Mouse (Mus musculus): ENCODE measurements around the gene Mtap. TPM values are rescaled to one million over a fixed set of nuclear protein-coding genes. Genes with fewer than 3 reads are reported as not detected.

Mtap gene
- polyA plus RNA-seq, 1 experiment from 2014 or later: 60.5 TPM

DNA sequence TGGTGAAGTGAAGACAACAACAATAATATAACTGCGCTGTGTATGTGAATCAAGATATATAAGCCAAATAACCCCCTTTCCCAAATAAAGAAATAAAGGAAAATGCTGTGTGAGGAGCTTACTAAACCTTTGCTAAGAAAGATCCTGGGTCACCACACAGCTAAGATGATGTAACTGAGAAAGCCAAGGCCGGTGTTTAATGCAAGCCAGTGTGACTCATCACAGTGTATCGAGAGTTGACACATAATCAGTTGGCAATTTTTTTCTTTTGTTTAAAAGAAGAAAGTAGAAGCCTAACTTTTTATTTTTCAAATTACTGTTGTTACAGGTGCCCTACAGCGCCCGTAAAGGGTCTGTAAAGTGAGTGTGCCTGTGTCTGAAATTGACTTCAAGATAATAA is 43.2 kb downstream of the Mtap start:
- no peaks in the 10 kb centered on the region for H3K4me1 ChIP-seq (replicated peaks)
- peaks cover 15% of the 10 kb centered on the region; the same call in 1 of the 2 replicates for H3K36me3 ChIP-seq
- 95% methylated on average over 5 of the region's 5 CpGs for WGBS
- H3K27me3 ChIP-seq (replicated peaks): no peaks in the 10 kb centered on the region
- no peak for ATAC-seq
- no peaks in the 10 kb centered on the region for H3K9me3 ChIP-seq
- H3K9ac ChIP-seq: no peak overlapping the region
- H3K4me3 ChIP-seq (replicated peaks): no peak overlapping the region
- no peak overlapping the region for H3K4me2 ChIP-seq (replicated peaks)
- no peak overlapping the region for H3K27ac ChIP-seq

DNA sequence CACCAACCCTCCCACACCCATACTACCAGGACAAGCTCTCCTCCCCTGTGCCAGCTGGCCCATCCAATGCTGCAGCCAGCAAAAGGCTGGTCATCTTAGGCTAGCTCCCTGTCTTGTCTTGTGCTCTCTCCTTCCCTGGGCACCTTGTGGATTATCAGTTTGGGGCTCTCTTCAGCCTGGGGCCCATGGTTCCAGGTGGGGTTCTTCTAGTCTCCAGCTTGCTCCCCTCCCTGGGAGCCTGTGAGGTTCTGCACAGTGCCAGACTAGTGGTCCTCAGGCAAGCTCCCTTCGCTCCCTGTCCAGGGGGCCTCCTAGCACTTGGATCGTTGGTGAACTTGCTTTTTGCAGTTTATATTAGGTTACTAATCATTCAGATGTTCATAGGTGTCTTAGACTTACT is 44.7 kb downstream of the Mtap start:
- peaks cover 13% of the 10 kb centered on the region; the same call in 1 of the 2 replicates for H3K36me3 ChIP-seq
- H3K4me1 ChIP-seq (replicated peaks): no peaks in the 10 kb centered on the region
- no peaks in the 10 kb centered on the region for H3K27me3 ChIP-seq (replicated peaks)
- ATAC-seq: no peak
- no peak overlapping the region for H3K27ac ChIP-seq
- H3K9ac ChIP-seq: no peak overlapping the region
- no peaks in the 10 kb centered on the region for H3K9me3 ChIP-seq
- WGBS: 93% methylated on average over 2 of the region's 2 CpGs
- no peak overlapping the region for H3K4me2 ChIP-seq (replicated peaks)
- H3K4me3 ChIP-seq (replicated peaks): no peak overlapping the region

DNA sequence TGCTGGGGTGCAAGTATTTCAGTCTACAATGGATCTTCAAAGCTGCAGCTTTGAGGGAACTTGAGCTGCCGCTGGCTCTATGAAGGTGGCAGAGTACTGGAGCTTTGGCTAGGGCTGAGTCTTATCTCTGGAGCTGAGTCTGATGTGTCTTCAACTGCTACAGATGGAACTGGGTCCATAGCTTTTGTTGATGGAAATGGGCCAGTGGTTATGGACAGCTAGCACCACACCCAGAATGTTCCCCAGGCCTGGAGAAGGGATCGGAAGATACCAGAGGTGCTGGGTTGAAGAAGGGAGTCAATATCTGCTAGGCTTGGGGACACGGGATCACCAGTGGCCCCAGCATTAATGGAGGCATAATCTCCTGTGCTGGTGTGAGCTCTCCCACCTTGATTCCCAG is 45.6 kb downstream of the Mtap start:
- Histone ChIP-seq H3K27ac (no peak overlapping the region), H3K4me3 (replicated peaks) (no peak overlapping the region), H3K4me2 (replicated peaks) (no peak overlapping the region), H3K27me3 (replicated peaks) (no peaks in the 10 kb centered on the region), H3K9ac (no peak overlapping the region), H3K4me1 (replicated peaks) (no peaks in the 10 kb centered on the region), H3K9me3 (no peaks in the 10 kb centered on the region), H3K36me3 (peaks cover 10% of the 10 kb centered on the region; the same call in 1 of the 2 replicates)
- WGBS: 98% methylated on average over 3 of the region's 3 CpGs
- no peak for ATAC-seq

DNA sequence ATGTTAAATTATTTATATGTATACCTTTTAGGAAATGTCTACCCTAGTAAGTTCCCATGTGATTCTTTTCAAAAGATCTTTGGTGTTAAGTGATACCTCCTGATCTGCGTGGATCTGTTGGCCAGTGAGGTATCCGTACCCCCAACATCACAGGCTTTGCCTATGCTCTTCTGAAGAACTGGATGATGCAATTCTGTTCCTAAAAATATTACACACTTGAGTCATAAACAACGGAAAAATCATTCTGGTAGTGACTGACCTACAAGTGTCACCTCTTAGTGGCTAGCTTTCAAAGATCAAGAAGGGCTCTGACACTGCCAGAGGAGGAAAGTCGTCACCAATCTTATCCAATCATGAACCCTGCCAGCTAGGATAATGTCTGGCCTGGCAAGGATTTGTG is 58.6 kb downstream of the Mtap start:
- Histone ChIP-seq H3K9ac (no peak overlapping the region), H3K4me2 (replicated peaks) (no peak overlapping the region), H3K4me3 (replicated peaks) (no peak overlapping the region), H3K9me3 (no peaks in the 10 kb centered on the region), H3K27me3 (replicated peaks) (no peaks in the 10 kb centered on the region), H3K27ac (no peak overlapping the region), H3K4me1 (replicated peaks) (no peaks in the 10 kb centered on the region), H3K36me3 (no peaks in the 10 kb centered on the region)
- 82% methylated on average over 4 of the region's 4 CpGs for WGBS
- ATAC-seq: no peak

DNA sequence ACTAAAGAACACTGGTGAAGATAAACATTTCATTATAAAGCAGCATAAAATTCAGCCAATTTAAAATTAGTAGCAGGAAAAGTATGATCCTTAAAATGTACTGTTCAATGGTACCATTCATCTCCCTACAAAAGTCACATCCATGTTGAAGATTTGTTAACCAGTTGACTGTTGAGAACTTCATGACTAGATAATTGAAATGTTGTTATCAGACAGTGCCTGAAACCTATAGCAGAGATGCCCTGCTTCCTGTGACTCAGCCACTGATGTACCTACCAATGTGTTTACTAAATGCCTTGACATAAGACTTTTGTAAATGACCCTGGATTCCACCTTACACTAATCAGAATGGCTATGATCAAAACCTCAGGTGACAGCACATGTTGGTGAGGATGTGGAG is 60.2 kb downstream of the Mtap start:
- no peak overlapping the region for H3K27ac ChIP-seq
- no peak overlapping the region for H3K9ac ChIP-seq
- no peaks in the 10 kb centered on the region for H3K9me3 ChIP-seq
- ATAC-seq: no peak
- no peak overlapping the region for H3K4me3 ChIP-seq (replicated peaks)
- H3K36me3 ChIP-seq: no peaks in the 10 kb centered on the region
- H3K4me2 ChIP-seq (replicated peaks): no peak overlapping the region
- H3K4me1 ChIP-seq (replicated peaks): no peaks in the 10 kb centered on the region
- no peaks in the 10 kb centered on the region for H3K27me3 ChIP-seq (replicated peaks)

DNA sequence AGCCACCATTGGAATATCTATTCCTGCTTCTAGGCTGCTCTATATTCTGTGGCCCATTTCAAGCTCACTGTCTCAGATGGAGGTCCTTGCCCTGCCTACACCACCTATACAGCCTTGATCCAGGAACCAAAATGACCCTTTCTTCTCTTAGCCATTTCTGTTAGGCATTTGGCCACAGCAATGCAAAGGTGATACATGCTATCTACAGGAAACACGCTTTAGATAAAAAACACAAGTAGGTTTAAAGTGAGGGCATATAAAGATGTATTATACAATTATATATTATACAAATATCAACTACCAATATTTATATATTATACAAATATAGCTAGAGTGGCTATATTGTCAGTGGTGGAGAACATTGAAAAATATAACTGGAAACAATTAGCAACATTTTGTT is 63.9 kb downstream of the Mtap start:
- no peak overlapping the region for H3K9ac ChIP-seq
- no peak overlapping the region for H3K27ac ChIP-seq
- no peaks in the 10 kb centered on the region for H3K36me3 ChIP-seq
- H3K4me3 ChIP-seq (replicated peaks): no peak overlapping the region
- no peaks in the 10 kb centered on the region for H3K4me1 ChIP-seq (replicated peaks)
- no peak overlapping the region for H3K4me2 ChIP-seq (replicated peaks)
- no peaks in the 10 kb centered on the region for H3K27me3 ChIP-seq (replicated peaks)
- ATAC-seq: no peak
- whole genome bisulfite sequencing: 88% methylated on average over 1 of the region's 1 CpGs
- no peaks in the 10 kb centered on the region for H3K9me3 ChIP-seq

DNA sequence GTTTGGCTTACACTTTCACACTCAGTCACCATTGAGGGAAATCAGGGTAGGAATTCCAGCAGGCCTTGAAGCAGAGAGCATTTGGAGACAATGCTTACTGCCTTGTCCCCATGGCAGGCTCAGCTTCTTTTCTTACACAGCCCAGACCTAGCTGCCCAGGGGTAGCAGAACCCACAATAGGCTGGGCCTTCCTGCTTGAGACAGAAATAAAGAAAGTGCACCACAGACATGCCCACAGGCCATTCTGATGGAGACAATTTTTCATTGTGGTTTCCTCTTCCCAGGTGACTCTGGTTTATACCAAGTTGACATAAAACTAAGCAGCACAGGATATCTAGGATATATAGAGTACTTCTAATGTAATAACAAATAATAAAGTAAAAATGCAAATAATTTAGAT is 72.4 kb downstream of the Mtap start:
- Histone ChIP-seq H3K4me1 (replicated peaks) (no peaks in the 10 kb centered on the region), H3K27ac (no peak overlapping the region), H3K27me3 (replicated peaks) (no peaks in the 10 kb centered on the region), H3K4me3 (replicated peaks) (no peak overlapping the region), H3K9ac (no peak overlapping the region), H3K4me2 (replicated peaks) (no peak overlapping the region), H3K9me3 (no peaks in the 10 kb centered on the region), H3K36me3 (no peaks in the 10 kb centered on the region)
- ATAC-seq: no peak

DNA sequence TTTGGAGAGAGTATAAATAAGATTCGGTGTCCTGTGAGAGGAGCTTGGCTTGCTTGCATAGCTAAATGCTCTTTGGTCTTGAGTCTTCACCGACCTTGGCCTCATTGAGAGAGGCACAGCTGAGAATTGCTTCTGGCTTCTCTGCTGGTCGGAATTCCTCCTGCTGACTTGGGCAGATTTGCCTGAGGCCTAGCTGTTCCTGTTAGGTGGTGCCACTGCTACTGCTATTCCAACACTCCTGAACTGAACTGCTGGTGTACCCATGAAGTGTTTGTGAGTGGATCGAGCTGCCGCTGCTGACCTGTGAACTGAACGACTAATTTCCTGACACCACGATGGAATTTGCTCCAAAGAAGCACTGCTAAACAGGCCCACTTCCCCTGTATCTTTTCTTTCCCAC is 73.4 kb downstream of the Mtap start:
- H3K27me3 ChIP-seq (replicated peaks): no peaks in the 10 kb centered on the region
- no peak overlapping the region for H3K4me3 ChIP-seq (replicated peaks)
- no peaks in the 10 kb centered on the region for H3K9me3 ChIP-seq
- no peak overlapping the region for H3K4me2 ChIP-seq (replicated peaks)
- H3K27ac ChIP-seq: no peak overlapping the region
- ATAC-seq: no peak
- no peaks in the 10 kb centered on the region for H3K4me1 ChIP-seq (replicated peaks)
- no peak overlapping the region for H3K9ac ChIP-seq
- 66% methylated on average over 7 of the region's 7 CpGs for WGBS
- no peaks in the 10 kb centered on the region for H3K36me3 ChIP-seq

DNA sequence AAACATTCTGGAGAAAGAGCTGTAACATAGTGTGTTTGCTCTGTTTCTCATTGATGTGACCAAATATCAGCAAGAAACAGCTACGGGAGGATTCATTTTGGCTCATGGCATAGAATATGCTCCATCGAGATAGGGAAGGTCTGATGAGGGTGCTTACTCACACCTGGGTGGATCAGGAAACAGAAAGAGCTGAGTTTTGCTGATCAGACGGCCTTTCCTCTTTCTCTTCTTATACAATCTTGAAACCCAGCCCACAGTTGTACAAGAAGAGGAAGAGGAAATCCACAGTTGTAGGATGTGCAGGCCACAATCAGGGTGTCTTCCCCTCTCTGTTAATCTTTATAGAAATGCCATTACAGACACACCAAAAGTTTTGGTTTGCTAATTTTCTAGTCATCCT is 75.3 kb downstream of the Mtap start:
- H3K27ac ChIP-seq: no peak overlapping the region
- H3K27me3 ChIP-seq (replicated peaks): no peaks in the 10 kb centered on the region
- H3K36me3 ChIP-seq: no peaks in the 10 kb centered on the region
- ATAC-seq: no peak
- no peak overlapping the region for H3K9ac ChIP-seq
- 66% methylated on average over 3 of the region's 3 CpGs for WGBS
- no peak overlapping the region for H3K4me3 ChIP-seq (replicated peaks)
- no peaks in the 10 kb centered on the region for H3K4me1 ChIP-seq (replicated peaks)
- no peak overlapping the region for H3K4me2 ChIP-seq (replicated peaks)
- no peaks in the 10 kb centered on the region for H3K9me3 ChIP-seq

Other genes starting within 250 kb of the Mtap start
- not detected in 2 replicates for gene Cdkn2a, start 157.5 kb downstream of the Mtap start, polyA plus RNA-seq (2015; fragmentation: Nextera tagmentation; extraction: Ambion mirVana)
- 18.6 and 23.1 TPM in 2 replicates for gene Cdkn2b, start 173.9 kb downstream of the Mtap start, polyA plus RNA-seq (2015; fragmentation: Nextera tagmentation; extraction: Ambion mirVana)